Mouse (Mus musculus): Measurements from ENCODE around the gene Avpi1. TPM values are rescaled to one million over a fixed set of nuclear protein-coding genes. Genes with fewer than 3 reads are reported as not detected.

Avpi1 gene
- polyA plus RNA-seq, 1 experiment from 2014 or later, result 8.1 TPM

GRCm38 (mm10) chr19:42126219-42126605 lies 2.6 kb downstream of the Avpi1 start:
- peaks cover 17% of the 10 kb centered on the region for H3K4me1 ChIP-seq
- H3K9me3 ChIP-seq, result no peaks in the 10 kb centered on the region
- no peak for ATAC-seq (replicated peaks)
- no peak overlapping the region for H3K4me2 ChIP-seq (replicated peaks)
- WGBS, result 92% methylated on average over 6 of the region's 6 CpGs
- no peak overlapping the region for H3K27ac ChIP-seq (replicated peaks)
- H3K27me3 ChIP-seq, result no peaks in the 10 kb centered on the region
- no peak overlapping the region for H3K4me3 ChIP-seq
- peaks cover 15% of the 10 kb centered on the region for H3K36me3 ChIP-seq
- H3K9ac ChIP-seq (replicated peaks), result no peak overlapping the region

GRCm38 (mm10) chr19:42125501-42126218 lies 3.2 kb downstream of the Avpi1 start:
- Histone ChIP-seq H3K9ac (replicated peaks) (no peak overlapping the region), H3K4me3 (no peak overlapping the region), H3K27me3 (no peaks in the 10 kb centered on the region), H3K36me3 (peaks cover 20% of the 10 kb centered on the region), H3K9me3 (no peaks in the 10 kb centered on the region), H3K4me1 (peaks cover 17% of the 10 kb centered on the region), H3K4me2 (replicated peaks) (no peak overlapping the region), H3K27ac (replicated peaks) (no peak overlapping the region)
- 68% methylated on average over 11 of the region's 11 CpGs for WGBS
- no peak for ATAC-seq (replicated peaks)

GRCm38 (mm10) chr19:42124684-42125083 lies 4.2 kb downstream of the Avpi1 start:
- Histone ChIP-seq H3K27me3 (no peaks in the 10 kb centered on the region), H3K27ac (replicated peaks) (peak overlapping the region; percentile 15; the same call in 1 of the 2 replicates), H3K4me1 (peaks cover 14% of the 10 kb centered on the region), H3K36me3 (peaks cover 29% of the 10 kb centered on the region), H3K4me2 (replicated peaks) (no peak overlapping the region), H3K4me3 (no peak overlapping the region), H3K9me3 (no peaks in the 10 kb centered on the region), H3K9ac (replicated peaks) (no peak overlapping the region)
- WGBS, result 80% methylated on average over 13 of the region's 13 CpGs
- no peak for ATAC-seq (replicated peaks)

- H3K4me1 ChIP-seq, result peaks cover 2% of the 10 kb centered on the region; the same call in 1 of the 2 replicates
- H3K9ac ChIP-seq (replicated peaks), result no peak overlapping the region
- 93% methylated on average over 8 of the region's 8 CpGs for WGBS
- H3K4me2 ChIP-seq (replicated peaks), result no peak overlapping the region
- H3K27me3 ChIP-seq, result no peaks in the 10 kb centered on the region
- no peak overlapping the region for H3K4me3 ChIP-seq
- no peaks in the 10 kb centered on the region for H3K9me3 ChIP-seq
- no peak for ATAC-seq (replicated peaks)
- H3K27ac ChIP-seq (replicated peaks), result no peak overlapping the region
- H3K36me3 ChIP-seq, result peaks cover 59% of the 10 kb centered on the region
These were observed 8.4 kb downstream of the Avpi1 start for GRCm38 (mm10) chr19:42120451-42120850.

- Histone ChIP-seq H3K4me3 (no peak overlapping the region), H3K36me3 (peaks cover 75% of the 10 kb centered on the region), H3K27me3 (no peaks in the 10 kb centered on the region), H3K9me3 (no peaks in the 10 kb centered on the region), H3K9ac (replicated peaks) (no peak overlapping the region), H3K4me2 (replicated peaks) (no peak overlapping the region), H3K4me1 (no peaks in the 10 kb centered on the region), H3K27ac (replicated peaks) (no peak overlapping the region)
- no peak for ATAC-seq (replicated peaks)
- 92% methylated on average over 5 of the region's 5 CpGs for WGBS
These were observed 10.3 kb downstream of the Avpi1 start for GRCm38 (mm10) chr19:42118596-42118995.

- no peaks in the 10 kb centered on the region for H3K4me1 ChIP-seq
- no peak overlapping the region for H3K9ac ChIP-seq (replicated peaks)
- ATAC-seq (replicated peaks), result no peak
- H3K9me3 ChIP-seq, result no peaks in the 10 kb centered on the region
- H3K27ac ChIP-seq (replicated peaks), result no peak overlapping the region
- H3K4me2 ChIP-seq (replicated peaks), result no peak overlapping the region
- no peak overlapping the region for H3K4me3 ChIP-seq
- peaks cover 72% of the 10 kb centered on the region for H3K36me3 ChIP-seq
- H3K27me3 ChIP-seq, result no peaks in the 10 kb centered on the region
- 97% methylated on average over 9 of the region's 9 CpGs for WGBS
These were observed 10.7 kb downstream of the Avpi1 start for GRCm38 (mm10) chr19:42118142-42118541.

GRCm38 (mm10) chr19:42115783-42116335 lies 13.0 kb downstream of the Avpi1 start:
- no peak overlapping the region for H3K9ac ChIP-seq (replicated peaks)
- no peak overlapping the region for H3K4me2 ChIP-seq (replicated peaks)
- no peak overlapping the region for H3K27ac ChIP-seq (replicated peaks)
- 95% methylated on average over 4 of the region's 4 CpGs for WGBS
- no peak for ATAC-seq (replicated peaks)
- H3K36me3 ChIP-seq, result peaks cover 59% of the 10 kb centered on the region
- H3K9me3 ChIP-seq, result no peaks in the 10 kb centered on the region
- no peaks in the 10 kb centered on the region for H3K27me3 ChIP-seq
- no peaks in the 10 kb centered on the region for H3K4me1 ChIP-seq
- no peak overlapping the region for H3K4me3 ChIP-seq

GRCm38 (mm10) chr19:42104681-42105080 lies 24.2 kb downstream of the Avpi1 start:
- ATAC-seq (replicated peaks), result no peak
- H3K4me2 ChIP-seq (replicated peaks), result no peak overlapping the region
- no peak overlapping the region for H3K4me3 ChIP-seq
- no peaks in the 10 kb centered on the region for H3K4me1 ChIP-seq
- no peak overlapping the region for H3K9ac ChIP-seq (replicated peaks)
- H3K36me3 ChIP-seq, result peaks cover 32% of the 10 kb centered on the region
- 95% methylated on average over 9 of the region's 9 CpGs for WGBS
- no peaks in the 10 kb centered on the region for H3K9me3 ChIP-seq
- no peaks in the 10 kb centered on the region for H3K27me3 ChIP-seq
- no peak overlapping the region for H3K27ac ChIP-seq (replicated peaks)

- Histone ChIP-seq H3K36me3 (peaks cover 18% of the 10 kb centered on the region), H3K9me3 (no peaks in the 10 kb centered on the region), H3K4me2 (replicated peaks) (no peak overlapping the region), H3K27ac (replicated peaks) (no peak overlapping the region), H3K4me3 (no peak overlapping the region), H3K9ac (replicated peaks) (no peak overlapping the region), H3K4me1 (0 out of 2 replicates have a peak, but pooled peaks cover 2% of the 10 kb centered on the region), H3K27me3 (no peaks in the 10 kb centered on the region)
- WGBS, result 97% methylated on average over 3 of the region's 3 CpGs
- ATAC-seq (replicated peaks), result no peak
These were observed 29.5 kb downstream of the Avpi1 start for GRCm38 (mm10) chr19:42099406-42099805.

GRCm38 (mm10) chr19:42090637-42091141 lies 38.2 kb downstream of the Avpi1 start:
- peak; percentile 70 for ATAC-seq (replicated peaks)
- H3K9me3 ChIP-seq, result no peaks in the 10 kb centered on the region
- under 1% methylated on average over 52 of the region's 52 CpGs for WGBS
- H3K36me3 ChIP-seq, result 0 out of 2 replicates have a peak, but pooled peaks cover 6% of the 10 kb centered on the region
- peak overlapping the region; percentile 64 for H3K4me2 ChIP-seq (replicated peaks)
- H3K27me3 ChIP-seq, result no peaks in the 10 kb centered on the region
- peaks cover 39% of the 10 kb centered on the region for H3K4me1 ChIP-seq
- peak overlapping the region; percentile 83 for H3K4me3 ChIP-seq
- peak overlapping the region; percentile 81 for H3K9ac ChIP-seq (replicated peaks)
- peak overlapping the region; percentile 87 for H3K27ac ChIP-seq (replicated peaks)

GRCm38 (mm10) chr19:42089748-42090595 lies 38.9 kb downstream of the Avpi1 start, which contains the start of gene Pi4k2a:
Gene Pi4k2a (plus strand): TSS chr19:42090470.
- 0 out of 2 replicates have a peak, but pooled peaks cover 6% of the 10 kb centered on the region for H3K36me3 ChIP-seq
- peak within 1 kb of the TSS; percentile 81 for H3K9ac ChIP-seq (replicated peaks)
- peak; percentile 98 for ATAC-seq (replicated peaks)
- H3K4me2 ChIP-seq (replicated peaks), result peak within 1 kb of the TSS; percentile 64
- H3K27ac ChIP-seq (replicated peaks), result peak within 1 kb of the TSS; percentile 87
- peak within 1 kb of the TSS; percentile 83 for H3K4me3 ChIP-seq
- H3K27me3 ChIP-seq, result no peaks in the 10 kb centered on the region
- no peaks in the 10 kb centered on the region for H3K9me3 ChIP-seq
- 1% methylated on average over 53 of the region's 55 CpGs for WGBS
- peaks cover 44% of the 10 kb centered on the region for H3K4me1 ChIP-seq

Measured in forebrain, embryonic 15.5 days (tissue).